Mouse (Mus musculus) mouse trophoblast stem cell (cell line): Measurements from ENCODE around the gene Naif1.

Experiments used
- in situ Hi-C, 2 experiments: fragments of 300-500 bp; cut with MseI, MboI; formaldehyde crosslinking; loops; 2 replicates in 1 of 2; 3 replicates in 1 of 2; pipeline ENCODE4 v1.15.1; 2025

The Naif1 gene

GRCm38 (mm10) chr2:32449761-32450754 is at the start of gene Naif1:
Naif1 (plus strand) TSS chr2:32450457.
- in situ Hi-C loops: no loop called here

- in situ Hi-C loops: loop anchor here (5.0 kb wide), 1 partner anchor 83 kb away; no protein-coding TSS in a partner anchor
Measured at GRCm38 (mm10) chr2:32404663-32405062, 45.6 kb upstream of the Naif1 start.

GRCm38 (mm10) chr2:32407144-32407824 is 43.0 kb upstream of the Naif1 start:
- in situ Hi-C loops: no loop called here

- in situ Hi-C loops: no loop called here
Measured at GRCm38 (mm10) chr2:32408429-32409424, 41.5 kb upstream of the Naif1 start.

GRCm38 (mm10) chr2:32411407-32411806 is 38.9 kb upstream of the Naif1 start:
- in situ Hi-C loops: no loop called here

GRCm38 (mm10) chr2:32412742-32413531 is 37.3 kb upstream of the Naif1 start:
- in situ Hi-C loops: no loop called here

- in situ Hi-C loops: no loop called here
Measured at GRCm38 (mm10) chr2:32413936-32414335, 36.3 kb upstream of the Naif1 start.

GRCm38 (mm10) chr2:32415801-32416200 is 34.5 kb upstream of the Naif1 start:
- in situ Hi-C loops: no loop called here

- in situ Hi-C loops: no loop called here
Measured at GRCm38 (mm10) chr2:32416556-32416955, 33.7 kb upstream of the Naif1 start.

- in situ Hi-C loops: no loop called here
Measured at GRCm38 (mm10) chr2:32417486-32417885, 32.8 kb upstream of the Naif1 start.

GRCm38 (mm10) chr2:32418430-32419151 is 31.7 kb upstream of the Naif1 start:
- in situ Hi-C loops: no loop called here

GRCm38 (mm10) chr2:32419359-32419758 is 30.9 kb upstream of the Naif1 start:
- in situ Hi-C loops: no loop called here

GRCm38 (mm10) chr2:32420066-32420608 is 30.1 kb upstream of the Naif1 start:
- in situ Hi-C loops: no loop called here

- in situ Hi-C loops: no loop called here
Measured at GRCm38 (mm10) chr2:32420647-32421046, 29.6 kb upstream of the Naif1 start.

- in situ Hi-C loops: no loop called here
Measured at GRCm38 (mm10) chr2:32421851-32422251, 28.4 kb upstream of the Naif1 start.

GRCm38 (mm10) chr2:32423481-32424331 is 26.6 kb upstream of the Naif1 start:
- in situ Hi-C loops: no loop called here

- in situ Hi-C loops: no loop called here
Measured at GRCm38 (mm10) chr2:32424796-32425195, 25.5 kb upstream of the Naif1 start.

- in situ Hi-C loops: no loop called here
Measured at GRCm38 (mm10) chr2:32425568-32425967, 24.7 kb upstream of the Naif1 start.

- in situ Hi-C loops: no loop called here
Measured at GRCm38 (mm10) chr2:32426141-32426540, 24.1 kb upstream of the Naif1 start.
